Mouse (Mus musculus): ENCODE measurements around the gene Gm20388. TPM values are rescaled to one million over a fixed set of nuclear protein-coding genes. Genes with fewer than 3 reads are reported as not detected.

The Gm20388 gene
- polyA plus RNA-seq, 1 experiment from 2014 or later: 7.4 TPM

DNA sequence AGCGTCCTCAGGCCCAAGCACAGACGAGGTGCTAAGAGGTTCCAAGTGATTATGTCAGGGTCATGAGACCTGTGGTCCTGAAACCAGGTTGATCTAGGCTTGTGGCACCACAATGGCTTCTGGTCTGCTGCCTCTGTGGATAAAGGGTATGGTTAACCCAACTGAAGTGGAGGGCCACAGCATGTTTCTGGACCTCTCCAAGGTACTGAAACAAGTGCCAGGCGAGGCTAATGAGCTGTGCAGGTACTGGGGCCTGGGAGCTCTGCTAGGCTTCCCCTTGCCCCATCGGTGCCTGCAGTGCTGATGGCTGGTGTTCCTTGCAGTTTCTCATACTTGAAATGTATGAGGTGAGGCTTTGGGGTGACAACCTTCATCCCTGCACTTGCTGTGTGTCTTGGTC lies 2826.4 kb downstream of the Gm20388 start:
- Histone ChIP-seq H3K4me2 (ENCODE audit: low read depth, low read length) (no peak overlapping the region), H3K36me3 (ENCODE audit: control insufficient read depth, insufficient read depth, low read length) (no peaks in the 10 kb centered on the region), H3K9me3 (replicated peaks; ENCODE audit: control insufficient read depth, low read length) (no peaks in the 10 kb centered on the region), H3K27ac (ENCODE audit: low read length) (no peak overlapping the region), H3K4me3 (replicated peaks; ENCODE audit: low read length) (no peak overlapping the region), H3K4me1 (ENCODE audit: control insufficient read depth, insufficient read depth, low read length) (no peaks in the 10 kb centered on the region; the same call in 1 of the 2 replicates), H3K9ac (ENCODE audit: low read length) (no peak overlapping the region), H3K27me3 (ENCODE audit: control insufficient read depth, insufficient read depth, low read length) (peaks cover 5% of the 10 kb centered on the region)
- WGBS: 44% methylated on average over 4 of the region's 4 CpGs
- no peak for ATAC-seq (ENCODE audit: insufficient read depth, low FRiP score)

DNA sequence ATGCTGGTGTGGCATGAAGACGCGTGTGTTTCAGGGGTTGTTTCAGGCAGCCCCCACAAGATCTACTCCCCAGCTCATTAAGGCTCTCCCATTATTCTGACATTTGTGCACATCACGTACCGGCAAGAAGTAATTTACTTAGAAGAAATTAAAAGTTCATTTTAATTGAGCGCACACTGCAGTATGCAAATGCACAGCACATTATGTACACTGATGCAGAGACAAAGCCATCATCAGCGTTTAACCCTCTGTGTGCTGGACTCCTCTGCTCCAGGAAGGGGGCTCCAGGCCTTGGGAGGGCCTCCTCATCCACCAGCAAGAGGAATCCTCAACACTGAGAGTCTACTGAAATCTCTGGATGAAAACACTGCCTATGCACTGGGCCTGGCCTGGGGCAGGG lies 2827.2 kb downstream of the Gm20388 start:
- 89% methylated on average over 6 of the region's 6 CpGs for WGBS
- no peak for ATAC-seq (ENCODE audit: insufficient read depth, low FRiP score)
- H3K27ac ChIP-seq (ENCODE audit: low read length): no peak overlapping the region
- no peak overlapping the region for H3K4me3 ChIP-seq (replicated peaks; ENCODE audit: low read length)
- H3K27me3 ChIP-seq (ENCODE audit: control insufficient read depth, insufficient read depth, low read length): peaks cover 6% of the 10 kb centered on the region
- H3K4me1 ChIP-seq (ENCODE audit: control insufficient read depth, insufficient read depth, low read length): no peaks in the 10 kb centered on the region; the same call in 1 of the 2 replicates
- no peaks in the 10 kb centered on the region for H3K36me3 ChIP-seq (ENCODE audit: control insufficient read depth, insufficient read depth, low read length)
- H3K4me2 ChIP-seq (ENCODE audit: low read depth, low read length): no peak overlapping the region
- no peaks in the 10 kb centered on the region for H3K9me3 ChIP-seq (replicated peaks; ENCODE audit: control insufficient read depth, low read length)
- no peak overlapping the region for H3K9ac ChIP-seq (ENCODE audit: low read length)

DNA sequence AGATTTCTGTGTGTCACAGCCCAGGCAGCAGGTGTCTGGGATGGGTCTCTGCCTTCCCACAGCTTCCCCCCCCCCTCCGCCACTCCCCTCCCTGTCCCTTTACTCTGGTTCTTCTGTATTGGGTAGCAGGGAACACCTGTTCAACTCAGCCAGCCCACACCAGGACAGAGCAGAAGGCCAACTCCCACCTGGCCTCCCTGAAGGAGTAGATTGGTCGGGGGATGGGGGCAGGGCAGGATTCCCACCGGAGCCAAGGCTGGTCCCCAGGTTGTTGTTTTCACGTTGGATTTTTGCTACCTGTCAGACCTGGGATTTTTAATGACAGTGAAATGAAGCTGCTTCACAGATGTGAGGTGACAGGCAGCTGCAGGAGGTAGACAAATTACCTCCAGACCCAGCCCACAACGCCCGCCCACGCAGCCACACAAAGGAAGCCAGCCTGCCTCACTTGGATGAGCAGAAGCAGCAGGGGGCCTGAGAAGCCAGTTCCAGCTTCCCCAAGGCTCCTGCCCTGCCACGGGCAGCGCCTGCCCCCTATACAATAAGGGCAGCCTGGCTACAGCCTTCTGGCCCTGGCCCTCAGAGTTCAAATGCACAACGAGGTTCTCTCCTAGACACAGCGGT lies 2828.6 kb downstream of the Gm20388 start:
- ATAC-seq (ENCODE audit: insufficient read depth, low FRiP score): no peak
- H3K9me3 ChIP-seq (replicated peaks; ENCODE audit: control insufficient read depth, low read length): no peaks in the 10 kb centered on the region
- no peak overlapping the region for H3K4me2 ChIP-seq (ENCODE audit: low read depth, low read length)

DNA sequence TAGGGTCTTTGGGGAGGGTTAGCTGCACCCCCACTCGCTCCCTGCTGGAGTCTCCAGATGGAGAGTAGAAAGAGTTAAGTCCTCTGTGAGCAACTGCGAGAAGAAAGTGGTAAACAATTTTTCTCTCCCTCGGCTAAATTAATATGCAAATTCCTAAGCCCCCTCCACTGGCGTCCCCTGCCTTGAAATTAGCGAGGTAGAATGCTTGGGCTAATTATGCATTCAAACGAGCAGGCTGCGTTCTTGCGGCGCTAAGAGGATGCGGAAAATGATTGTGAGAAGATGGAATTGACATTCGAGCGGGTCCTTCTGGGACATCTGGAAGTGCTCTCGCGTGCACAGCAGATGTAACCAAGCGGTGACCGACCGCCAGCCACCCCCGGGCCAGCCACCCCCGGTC lies 2831.8 kb downstream of the Gm20388 start:
- no peaks in the 10 kb centered on the region for H3K9me3 ChIP-seq (replicated peaks; ENCODE audit: control insufficient read depth, low read length)
- no peak overlapping the region for H3K4me2 ChIP-seq (ENCODE audit: low read depth, low read length)
- H3K4me3 ChIP-seq (replicated peaks; ENCODE audit: low read length): no peak overlapping the region
- peaks cover 29% of the 10 kb centered on the region for H3K27me3 ChIP-seq (ENCODE audit: control insufficient read depth, insufficient read depth, low read length)
- no peaks in the 10 kb centered on the region for H3K36me3 ChIP-seq (ENCODE audit: control insufficient read depth, insufficient read depth, low read length)
- H3K27ac ChIP-seq (ENCODE audit: low read length): no peak overlapping the region
- H3K4me1 ChIP-seq (ENCODE audit: control insufficient read depth, insufficient read depth, low read length): no peaks in the 10 kb centered on the region
- WGBS: 23% methylated on average over 19 of the region's 19 CpGs
- no peak overlapping the region for H3K9ac ChIP-seq (ENCODE audit: low read length)
- no peak for ATAC-seq (ENCODE audit: insufficient read depth, low FRiP score)

More for the DNA sequence above, 2828.6 kb downstream of the Gm20388 start:
- peaks cover 13% of the 10 kb centered on the region for H3K27me3 ChIP-seq (ENCODE audit: control insufficient read depth, insufficient read depth, low read length)
- no peaks in the 10 kb centered on the region; the same call in 1 of the 2 replicates for H3K4me1 ChIP-seq (ENCODE audit: control insufficient read depth, insufficient read depth, low read length)
- no peak overlapping the region for H3K9ac ChIP-seq (ENCODE audit: low read length)
- H3K36me3 ChIP-seq (ENCODE audit: control insufficient read depth, insufficient read depth, low read length): no peaks in the 10 kb centered on the region
- 23% methylated on average over 11 of the region's 11 CpGs for WGBS
- H3K27ac ChIP-seq (ENCODE audit: low read length): no peak overlapping the region
- H3K4me3 ChIP-seq (replicated peaks; ENCODE audit: low read length): no peak overlapping the region

DNA sequence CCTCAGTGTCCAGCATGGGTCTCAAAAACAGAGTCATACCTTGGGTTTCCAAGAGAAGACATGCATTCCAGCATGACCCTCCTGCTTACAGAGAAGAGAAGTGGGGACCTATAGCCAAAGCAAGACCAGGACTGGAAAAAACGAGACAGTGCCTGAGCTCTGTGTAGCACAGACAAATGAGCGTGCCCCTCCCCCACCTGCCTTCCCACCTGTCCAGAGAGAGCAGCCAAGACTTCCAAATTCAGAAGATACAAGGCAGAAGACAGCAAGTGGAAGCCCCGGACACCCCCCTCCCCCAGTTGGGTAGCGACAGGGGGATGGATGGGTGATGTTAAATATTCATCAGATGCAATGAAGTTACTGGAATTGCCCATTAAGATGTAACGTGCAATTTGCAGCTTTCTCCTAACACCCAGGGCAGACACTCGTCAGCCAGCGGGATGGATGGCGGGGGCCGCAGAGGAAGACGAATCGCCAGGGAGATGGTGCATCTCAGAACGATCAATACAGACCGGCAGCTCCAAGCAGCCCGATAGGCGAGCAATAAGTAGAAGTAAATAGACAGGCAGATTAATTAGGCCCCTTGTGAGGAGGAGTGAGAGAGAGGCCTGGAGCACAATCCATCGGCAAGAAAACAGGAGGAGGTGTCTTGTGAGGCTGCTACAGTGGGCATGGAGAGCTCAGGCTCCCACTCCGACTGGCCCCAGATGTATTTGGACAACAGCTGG lies 2834.5 kb downstream of the Gm20388 start:
- no peaks in the 10 kb centered on the region for H3K36me3 ChIP-seq (ENCODE audit: control insufficient read depth, insufficient read depth, low read length)
- H3K4me3 ChIP-seq (replicated peaks; ENCODE audit: low read length): no peak overlapping the region
- no peak overlapping the region for H3K4me2 ChIP-seq (ENCODE audit: low read depth, low read length)
- H3K9me3 ChIP-seq (replicated peaks; ENCODE audit: control insufficient read depth, low read length): no peaks in the 10 kb centered on the region
- WGBS: 24% methylated on average over 17 of the region's 17 CpGs
- no peaks in the 10 kb centered on the region for H3K4me1 ChIP-seq (ENCODE audit: control insufficient read depth, insufficient read depth, low read length)
- H3K27me3 ChIP-seq (ENCODE audit: control insufficient read depth, insufficient read depth, low read length): peaks cover 29% of the 10 kb centered on the region
- H3K9ac ChIP-seq (ENCODE audit: low read length): no peak overlapping the region
- no peak for ATAC-seq (ENCODE audit: insufficient read depth, low FRiP score)
- H3K27ac ChIP-seq (ENCODE audit: low read length): no peak overlapping the region

DNA sequence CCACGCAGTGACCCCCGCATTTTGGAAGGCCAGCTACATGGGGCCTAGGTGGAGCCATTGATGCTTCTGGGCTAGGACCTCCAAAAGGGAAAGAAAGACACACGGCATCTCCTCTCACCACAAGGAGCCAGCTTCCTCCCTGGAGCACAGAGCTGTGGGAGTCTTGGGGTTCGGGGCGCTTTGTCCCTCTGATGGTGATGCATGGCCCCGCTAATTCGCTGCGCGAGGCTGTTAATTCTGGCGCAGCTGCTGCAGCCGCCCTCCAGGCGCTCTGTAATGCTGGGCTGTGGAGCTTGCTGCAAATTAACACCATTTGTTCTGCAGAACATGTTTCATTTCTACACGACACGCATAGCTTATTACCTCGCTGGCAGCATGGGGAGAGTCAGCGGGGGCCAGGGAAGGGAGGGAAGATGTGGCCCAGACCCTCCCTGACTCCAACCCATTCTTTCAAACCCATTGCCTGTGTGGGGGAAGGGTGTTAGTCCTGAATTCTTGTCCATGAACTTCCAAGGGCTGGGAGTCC lies 2835.2 kb downstream of the Gm20388 start:
- Histone ChIP-seq H3K4me2 (ENCODE audit: low read depth, low read length) (no peak overlapping the region), H3K36me3 (ENCODE audit: control insufficient read depth, insufficient read depth, low read length) (no peaks in the 10 kb centered on the region), H3K4me3 (replicated peaks; ENCODE audit: low read length) (no peak overlapping the region), H3K27ac (ENCODE audit: low read length) (no peak overlapping the region), H3K9ac (ENCODE audit: low read length) (no peak overlapping the region), H3K9me3 (replicated peaks; ENCODE audit: control insufficient read depth, low read length) (no peaks in the 10 kb centered on the region), H3K27me3 (ENCODE audit: control insufficient read depth, insufficient read depth, low read length) (peaks cover 28% of the 10 kb centered on the region), H3K4me1 (ENCODE audit: control insufficient read depth, insufficient read depth, low read length) (no peaks in the 10 kb centered on the region)
- WGBS: 16% methylated on average over 16 of the region's 16 CpGs
- no peak for ATAC-seq (ENCODE audit: insufficient read depth, low FRiP score)

DNA sequence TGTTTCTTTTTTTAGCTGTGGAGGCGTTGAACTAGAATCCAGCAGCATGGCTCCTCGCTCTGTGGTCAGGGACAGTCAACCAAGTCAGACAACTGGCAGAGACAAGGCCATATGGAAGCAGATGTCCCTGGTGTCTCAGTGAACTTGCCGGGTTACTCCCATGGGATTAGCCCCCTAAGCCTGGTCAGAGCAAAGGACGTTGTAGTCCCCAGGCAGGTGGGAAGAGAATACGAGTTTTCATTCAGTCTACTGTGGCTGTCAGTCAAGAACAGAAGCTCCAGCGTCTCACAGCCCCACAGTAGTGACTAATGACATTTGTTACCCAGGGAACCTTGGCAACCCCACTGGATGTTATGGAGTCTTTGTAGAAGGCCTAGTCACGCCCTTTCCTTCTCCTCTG lies 2835.8 kb downstream of the Gm20388 start:
- Histone ChIP-seq H3K27ac (ENCODE audit: low read length) (no peak overlapping the region), H3K9ac (ENCODE audit: low read length) (no peak overlapping the region), H3K4me1 (ENCODE audit: control insufficient read depth, insufficient read depth, low read length) (no peaks in the 10 kb centered on the region), H3K27me3 (ENCODE audit: control insufficient read depth, insufficient read depth, low read length) (peaks cover 23% of the 10 kb centered on the region), H3K4me3 (replicated peaks; ENCODE audit: low read length) (no peak overlapping the region), H3K36me3 (ENCODE audit: control insufficient read depth, insufficient read depth, low read length) (no peaks in the 10 kb centered on the region), H3K4me2 (ENCODE audit: low read depth, low read length) (no peak overlapping the region), H3K9me3 (replicated peaks; ENCODE audit: control insufficient read depth, low read length) (no peaks in the 10 kb centered on the region)
- ATAC-seq (ENCODE audit: insufficient read depth, low FRiP score): no peak
- WGBS: 55% methylated on average over 7 of the region's 7 CpGs

DNA sequence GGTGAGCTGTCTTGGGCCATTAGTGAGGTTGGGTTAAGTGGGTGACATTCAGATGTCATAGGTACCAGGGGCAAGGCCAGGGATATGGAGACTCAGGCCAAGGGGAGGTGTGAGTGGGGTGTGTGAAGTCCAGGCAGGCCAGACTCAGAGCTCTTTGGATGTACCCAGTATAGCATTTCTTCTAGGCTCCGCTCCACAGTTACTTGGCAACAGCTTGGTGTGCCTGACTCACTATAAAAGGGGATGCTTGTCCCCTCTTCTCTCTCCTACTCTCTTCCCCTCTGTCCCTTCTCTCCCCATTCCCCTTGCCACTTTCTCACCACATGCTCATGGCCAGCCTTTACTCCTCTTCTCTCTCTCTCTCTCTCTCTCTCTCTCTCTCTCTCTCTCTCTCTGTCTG lies 2837.2 kb downstream of the Gm20388 start:
- Histone ChIP-seq H3K4me3 (replicated peaks; ENCODE audit: low read length) (no peak overlapping the region), H3K9me3 (replicated peaks; ENCODE audit: control insufficient read depth, low read length) (no peaks in the 10 kb centered on the region), H3K4me1 (ENCODE audit: control insufficient read depth, insufficient read depth, low read length) (no peaks in the 10 kb centered on the region), H3K4me2 (ENCODE audit: low read depth, low read length) (no peak overlapping the region), H3K36me3 (ENCODE audit: control insufficient read depth, insufficient read depth, low read length) (no peaks in the 10 kb centered on the region), H3K9ac (ENCODE audit: low read length) (no peak overlapping the region), H3K27me3 (ENCODE audit: control insufficient read depth, insufficient read depth, low read length) (peaks cover 23% of the 10 kb centered on the region), H3K27ac (ENCODE audit: low read length) (no peak overlapping the region)
- ATAC-seq (ENCODE audit: insufficient read depth, low FRiP score): no peak
- 82% methylated on average over 1 of the region's 1 CpGs for WGBS

DNA sequence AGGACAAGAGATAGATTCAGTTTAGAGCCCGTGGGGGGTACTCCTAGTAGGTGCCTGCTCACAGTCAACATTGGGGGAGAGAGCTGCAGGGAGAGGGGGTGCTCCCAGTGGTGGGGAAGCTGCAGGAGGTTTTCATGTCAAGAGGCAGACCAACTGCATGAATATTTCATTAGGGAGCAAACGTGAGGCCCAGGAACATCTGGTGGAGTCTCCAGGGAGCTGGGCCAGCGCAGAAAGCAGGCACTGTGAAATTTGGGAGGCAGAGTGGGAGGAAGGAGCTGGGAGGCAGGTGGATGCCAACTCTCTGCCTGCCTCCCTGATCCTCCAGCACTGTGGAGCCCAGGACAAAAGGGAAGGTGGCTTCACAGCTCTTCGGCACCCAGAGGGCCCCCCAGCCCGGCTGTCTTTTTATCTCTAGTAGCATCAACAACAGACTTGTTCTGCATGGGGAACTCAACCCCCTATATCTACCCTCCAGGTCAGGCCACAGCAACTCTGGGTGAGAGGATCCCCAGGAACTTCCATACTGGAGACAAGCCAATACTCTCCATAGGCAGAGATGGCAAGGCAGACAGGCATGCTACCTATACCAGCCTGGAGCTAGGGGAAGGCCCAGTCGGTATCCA lies 2838.8 kb downstream of the Gm20388 start:
- H3K27me3 ChIP-seq (ENCODE audit: control insufficient read depth, insufficient read depth, low read length): peaks cover 15% of the 10 kb centered on the region

More for the DNA sequence above, 2838.8 kb downstream of the Gm20388 start:
- Histone ChIP-seq H3K9ac (ENCODE audit: low read length) (no peak overlapping the region), H3K36me3 (ENCODE audit: control insufficient read depth, insufficient read depth, low read length) (no peaks in the 10 kb centered on the region), H3K4me1 (ENCODE audit: control insufficient read depth, insufficient read depth, low read length) (no peaks in the 10 kb centered on the region), H3K9me3 (replicated peaks; ENCODE audit: control insufficient read depth, low read length) (no peaks in the 10 kb centered on the region), H3K27ac (ENCODE audit: low read length) (no peak overlapping the region), H3K4me3 (replicated peaks; ENCODE audit: low read length) (no peak overlapping the region), H3K4me2 (ENCODE audit: low read depth, low read length) (no peak overlapping the region)
- ATAC-seq (ENCODE audit: insufficient read depth, low FRiP score): no peak
- WGBS: 55% methylated on average over 6 of the region's 6 CpGs
